In genomic region chr16:61041140-61041586, GRCm38 (mm10) we compare ENCODE assay signal across 12 mouse cellular contexts.
A peak's percentile ranks its signal among the peaks of the same experiment; 100 is the strongest.
DNase-seq lines count a peak whose midpoint lies in the region; ATAC-seq lines count a peak whose summit lies in the region.
"Had no signal": no experiment of that assay in that cellular context is flagged by ENCODE, and none has a peak within 500 bp of the region (broad histone marks: within the 10 kb centered on the region; RNA-seq: fewer than 3 reads in every experiment).

No protein-coding gene starts in this region.

- intact Hi-C loops in left cerebral cortex, postnatal 4 days (cut with DNase I): no loop called here
- intact Hi-C loops in left cerebral cortex, postnatal 36 days (cut with DNase I): no loop called here
- intact Hi-C loops in gastrocnemius, postnatal 36 days (cut with DNase I): no loop called here

- no peak overlapping the region for H3K4me3 ChIP-seq in midbrain, embryonic 14.5 days (replicated peaks; ENCODE audit: low read depth, low read length)
- H3K4me3 ChIP-seq: embryonic facial prominence, embryonic 13.5 days; limb, embryonic 15.5 days had no signal

- WGBS in midbrain, embryonic 14.5 days: 35% methylated on average over 7 of the region's 7 CpGs

- H3K9me3 ChIP-seq in midbrain, embryonic 14.5 days (ENCODE audit: control insufficient read depth, low read length): no peaks in the 10 kb centered on the region
- H3K9me3 ChIP-seq: embryonic facial prominence, embryonic 13.5 days; limb, embryonic 15.5 days had no signal

- no peak overlapping the region for H3K9ac ChIP-seq in midbrain, embryonic 14.5 days (replicated peaks; ENCODE audit: low read length)
- H3K9ac ChIP-seq: embryonic facial prominence, embryonic 13.5 days; limb, embryonic 15.5 days had no signal

- H3K4me2 ChIP-seq in midbrain, embryonic 14.5 days (ENCODE audit: low read length): no peak overlapping the region
- H3K4me2 ChIP-seq: embryonic facial prominence, embryonic 13.5 days; limb, embryonic 15.5 days had no signal

- peak; percentile 15; the same call in 1 of the 2 replicates for ATAC-seq in cerebellum, adult (ENCODE audit: insufficient number of reproducible peaks, low FRiP score, low TSS enrichment)
- ATAC-seq in midbrain, embryonic 14.5 days (ENCODE audit: low FRiP score, low TSS enrichment): peak; percentile 85

- H3K27ac ChIP-seq in midbrain, embryonic 14.5 days (replicated peaks; ENCODE audit: low read depth, low read length): no peak overlapping the region
- H3K27ac ChIP-seq: embryonic facial prominence, embryonic 13.5 days; limb, embryonic 15.5 days had no signal

- no peaks in the 10 kb centered on the region for H3K36me3 ChIP-seq in midbrain, embryonic 14.5 days (ENCODE audit: control insufficient read depth, insufficient read depth, low read length)
- H3K36me3 ChIP-seq: embryonic facial prominence, embryonic 13.5 days; limb, embryonic 15.5 days had no signal

- H3K4me1 ChIP-seq in midbrain, embryonic 14.5 days (ENCODE audit: control insufficient read depth, insufficient read depth, low read length): no peaks in the 10 kb centered on the region
- H3K4me1 ChIP-seq: embryonic facial prominence, embryonic 13.5 days; limb, embryonic 15.5 days had no signal

- H3K27me3 ChIP-seq in midbrain, embryonic 14.5 days (ENCODE audit: control insufficient read depth, insufficient read depth, low read length): no peaks in the 10 kb centered on the region
- H3K27me3 ChIP-seq: embryonic facial prominence, embryonic 13.5 days; limb, embryonic 15.5 days had no signal

- no peak for DNase-seq in cerebellum, adult 9-10 months
- peak; percentile 95 for DNase-seq in left cerebral cortex, postnatal 4 days
- no peak for DNase-seq in left cerebral cortex, postnatal 36 days (ENCODE audit: low spot score in 2 of 2)
- DNase-seq in cerebellum, postnatal 36 days: peak; percentile 22 to 31
- DNase-seq in midbrain, embryonic 14.5 days: peak; percentile 69
- DNase-seq in gastrocnemius, postnatal 36 days: no peak
- no peak for DNase-seq in yolk sac, embryonic 10.5 days (ENCODE audit: low spot score)
- DNase-seq: heart, adult 18-20 months; kidney, postnatal 25 days had no signal

Comparison
In these comparisons a context has a peak if more than half of its experiments do, and no peak if none do; other contexts are left out.
1. DNase-seq: peak in left cerebral cortex, postnatal 4 days (single experiment), cerebellum, postnatal 36 days (2 of 2) and midbrain, embryonic 14.5 days (single experiment); none in cerebellum, adult 9-10 months (single experiment), left cerebral cortex, postnatal 36 days (0 of 2), gastrocnemius, postnatal 36 days (0 of 2) and yolk sac, embryonic 10.5 days (single experiment).